Mouse (Mus musculus): Measurements from ENCODE around the gene Scn2b. TPM values are rescaled to one million over a fixed set of nuclear protein-coding genes. Genes with fewer than 3 reads are reported as not detected.
A peak's percentile ranks its signal among the peaks of the same experiment; 100 is the strongest.

Scn2b gene
- total and polyA plus RNA-seq, 2 experiments from 2014 or later = 9.1 to 14.1 TPM

- no peak overlapping the region for H3K4me3 ChIP-seq (ENCODE audit: low read depth, low read length)
- H3K36me3 ChIP-seq (ENCODE audit: insufficient read depth, low read length) = no peaks in the 10 kb centered on the region
- TF ChIP-seq CTCF (IDR thresholded peaks at IDR 0.05) = no peak
- no peaks in the 10 kb centered on the region for H3K27me3 ChIP-seq (ENCODE audit: insufficient read depth, low read length)
- no peak overlapping the region for H3K27ac ChIP-seq (ENCODE audit: low read depth, low read length)
- DNase-seq (ENCODE audit: low spot score) (no peak), ATAC-seq (ENCODE audit: low FRiP score) (no peak)
- WGBS = 45% methylated on average over 3 of the region's 3 CpGs
- H3K9me3 ChIP-seq (ENCODE audit: low read length) = no peaks in the 10 kb centered on the region
- H3K4me2 ChIP-seq (ENCODE audit: low read depth, low read length, poor library complexity, severe bottlenecking) = no peak overlapping the region
- H3K4me1 ChIP-seq (ENCODE audit: insufficient read depth, low read length) = no peaks in the 10 kb centered on the region
- no peak overlapping the region for H3K9ac ChIP-seq (replicated peaks; ENCODE audit: low read length, poor library complexity, severe bottlenecking)
These were observed 19.2 kb upstream of the Scn2b start for GRCm38 (mm10) chr9:45098426-45098825.

DNA sequence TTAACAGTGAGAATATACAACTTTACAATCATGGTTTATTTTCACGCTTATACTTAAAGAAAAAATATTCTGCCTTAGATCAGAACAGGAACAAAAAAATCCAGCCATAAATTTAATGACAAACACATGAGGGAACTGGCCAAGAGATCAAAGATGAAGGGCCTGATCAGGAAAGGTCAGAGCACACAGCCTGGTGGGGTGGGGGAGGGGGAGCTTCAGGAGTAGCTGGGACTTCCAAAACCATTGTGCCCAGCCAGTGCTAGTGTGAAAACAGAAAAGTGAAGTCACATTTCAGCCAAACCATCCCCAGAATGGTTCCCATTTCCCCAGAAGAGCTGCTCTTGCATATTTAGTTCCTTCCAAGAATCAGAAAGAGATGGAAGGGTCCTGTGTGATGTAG is 15.1 kb upstream of the Scn2b start:
- Histone ChIP-seq H3K9ac (replicated peaks; ENCODE audit: low read length, poor library complexity, severe bottlenecking) (no peak overlapping the region), H3K27ac (ENCODE audit: low read depth, low read length) (no peak overlapping the region), H3K4me3 (ENCODE audit: low read depth, low read length) (no peak overlapping the region), H3K9me3 (ENCODE audit: low read length) (no peaks in the 10 kb centered on the region), H3K4me2 (ENCODE audit: low read depth, low read length, poor library complexity, severe bottlenecking) (no peak overlapping the region), H3K36me3 (ENCODE audit: insufficient read depth, low read length) (no peaks in the 10 kb centered on the region), H3K27me3 (ENCODE audit: insufficient read depth, low read length) (no peaks in the 10 kb centered on the region), H3K4me1 (ENCODE audit: insufficient read depth, low read length) (no peaks in the 10 kb centered on the region)
- 98% methylated on average over 1 of the region's 1 CpGs for WGBS
- TF ChIP-seq CTCF (IDR thresholded peaks at IDR 0.05) = no peak
- no peak for DNase-seq (ENCODE audit: low spot score)
- no peak for ATAC-seq (ENCODE audit: low FRiP score)

DNA sequence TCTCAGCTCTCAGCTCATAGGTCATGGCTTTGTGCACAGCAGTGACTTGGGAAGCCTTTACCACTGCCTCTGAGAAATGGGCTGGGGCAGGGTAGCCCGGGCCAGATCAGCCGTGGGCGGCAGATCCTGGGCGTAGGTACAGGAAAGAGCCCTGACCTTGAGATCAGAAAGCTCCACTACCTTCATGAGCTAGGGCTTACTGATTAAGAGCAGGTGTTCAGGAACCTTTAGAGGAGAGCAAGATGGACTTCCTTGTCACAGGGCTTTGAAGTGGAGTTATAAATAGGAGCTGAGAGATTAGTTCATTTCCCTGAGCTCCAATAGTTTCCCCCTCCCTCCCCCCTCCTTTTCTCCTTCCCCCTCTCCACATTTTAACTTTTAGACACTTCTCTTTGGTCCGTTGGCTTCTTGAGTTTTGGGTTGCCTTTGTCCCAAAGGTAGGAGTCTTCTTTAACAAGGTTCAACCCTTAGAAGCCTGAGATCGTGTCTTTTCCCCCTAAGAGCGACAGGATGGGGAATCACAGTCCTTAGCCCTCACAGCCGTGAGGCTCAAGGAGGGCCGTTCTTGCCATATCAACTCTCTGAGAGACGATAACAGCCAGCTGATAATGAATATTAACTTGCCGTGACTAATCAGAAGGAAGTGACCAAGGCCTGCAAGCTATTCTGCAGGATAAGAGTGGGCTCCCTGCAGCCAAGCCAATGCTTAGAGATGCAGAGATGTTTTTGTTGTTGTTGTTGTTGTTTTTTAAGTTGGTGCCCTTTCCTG is 14.2 kb upstream of the Scn2b start:
- 67% methylated on average over 11 of the region's 11 CpGs for WGBS
- H3K27ac ChIP-seq (ENCODE audit: low read depth, low read length) = no peak overlapping the region

GRCm38 (mm10) chr9:45105596-45106374 is 11.8 kb upstream of the Scn2b start:
- no peak for TF ChIP-seq CTCF (IDR thresholded peaks at IDR 0.05)
- Histone ChIP-seq H3K27me3 (ENCODE audit: insufficient read depth, low read length) (no peaks in the 10 kb centered on the region), H3K9me3 (ENCODE audit: low read length) (no peaks in the 10 kb centered on the region), H3K27ac (ENCODE audit: low read depth, low read length) (no peak overlapping the region), H3K4me3 (ENCODE audit: low read depth, low read length) (no peak overlapping the region), H3K36me3 (ENCODE audit: insufficient read depth, low read length) (no peaks in the 10 kb centered on the region), H3K4me2 (ENCODE audit: low read depth, low read length, poor library complexity, severe bottlenecking) (no peak overlapping the region), H3K9ac (replicated peaks; ENCODE audit: low read length, poor library complexity, severe bottlenecking) (no peak overlapping the region), H3K4me1 (ENCODE audit: insufficient read depth, low read length) (no peaks in the 10 kb centered on the region)
- ATAC-seq (ENCODE audit: low FRiP score) = no peak
- WGBS = 94% methylated on average over 2 of the region's 2 CpGs
- no peak for DNase-seq (ENCODE audit: low spot score)

More for the DNA sequence above, 14.2 kb upstream of the Scn2b start:
- no peak for ATAC-seq (ENCODE audit: low FRiP score)
- no peak for DNase-seq (ENCODE audit: low spot score)
- no peaks in the 10 kb centered on the region for H3K4me1 ChIP-seq (ENCODE audit: insufficient read depth, low read length)
- no peak for TF ChIP-seq CTCF (IDR thresholded peaks at IDR 0.05)
- no peaks in the 10 kb centered on the region for H3K36me3 ChIP-seq (ENCODE audit: insufficient read depth, low read length)
- H3K9ac ChIP-seq (replicated peaks; ENCODE audit: low read length, poor library complexity, severe bottlenecking) = no peak overlapping the region
- H3K27me3 ChIP-seq (ENCODE audit: insufficient read depth, low read length) = no peaks in the 10 kb centered on the region
- H3K4me3 ChIP-seq (ENCODE audit: low read depth, low read length) = no peak overlapping the region
- no peak overlapping the region for H3K4me2 ChIP-seq (ENCODE audit: low read depth, low read length, poor library complexity, severe bottlenecking)
- H3K9me3 ChIP-seq (ENCODE audit: low read length) = no peaks in the 10 kb centered on the region

DNA sequence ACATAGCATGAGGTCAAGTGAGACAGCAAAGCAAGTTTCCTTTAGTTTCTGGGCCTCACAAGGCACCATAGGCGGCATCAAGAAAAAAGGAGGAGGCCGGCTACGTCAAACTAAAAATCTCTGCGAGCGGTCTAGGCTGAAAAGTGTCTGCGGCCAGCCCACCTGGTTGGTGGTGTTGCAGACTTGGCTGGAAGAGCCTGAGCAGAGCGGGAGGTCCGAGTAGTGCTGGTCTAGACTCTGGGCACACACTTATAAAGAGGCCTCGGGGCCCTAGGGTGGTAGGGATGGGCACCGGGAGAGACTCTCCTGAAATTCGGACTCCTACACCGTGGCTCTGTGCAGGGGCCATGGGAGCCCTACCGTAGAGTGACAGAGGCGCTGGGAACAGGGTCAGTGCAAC is 1.9 kb upstream of the Scn2b start:
- peaks cover 19% of the 10 kb centered on the region for H3K4me1 ChIP-seq (ENCODE audit: insufficient read depth, low read length)
- ATAC-seq (ENCODE audit: low FRiP score) (peak; percentile 71), DNase-seq (ENCODE audit: low spot score) (peak; percentile 90)
- no peaks in the 10 kb centered on the region for H3K27me3 ChIP-seq (ENCODE audit: insufficient read depth, low read length)
- H3K4me2 ChIP-seq (ENCODE audit: low read depth, low read length, poor library complexity, severe bottlenecking) = peak overlapping the region; percentile 66
- peak overlapping the region; percentile 49 for H3K4me3 ChIP-seq (ENCODE audit: low read depth, low read length)
- H3K27ac ChIP-seq (ENCODE audit: low read depth, low read length) = peak overlapping the region; percentile 63; the same call in 1 of the 2 replicates
- WGBS = under 1% methylated on average over 14 of the region's 14 CpGs
- no peaks in the 10 kb centered on the region for H3K9me3 ChIP-seq (ENCODE audit: low read length)
- H3K36me3 ChIP-seq (ENCODE audit: insufficient read depth, low read length) = no peaks in the 10 kb centered on the region
- H3K9ac ChIP-seq (replicated peaks; ENCODE audit: low read length, poor library complexity, severe bottlenecking) = peak overlapping the region; percentile 64
- TF ChIP-seq CTCF (IDR thresholded peaks at IDR 0.05) = no peak

GRCm38 (mm10) chr9:45116819-45117218 is 763 bp upstream of the Scn2b start:
- TF ChIP-seq CTCF (IDR thresholded peaks at IDR 0.05) = no peak
- Histone ChIP-seq H3K27me3 (ENCODE audit: insufficient read depth, low read length) (no peaks in the 10 kb centered on the region), H3K27ac (ENCODE audit: low read depth, low read length) (no peak overlapping the region), H3K4me1 (ENCODE audit: insufficient read depth, low read length) (peaks cover 23% of the 10 kb centered on the region), H3K4me2 (ENCODE audit: low read depth, low read length, poor library complexity, severe bottlenecking) (no peak overlapping the region), H3K9ac (replicated peaks; ENCODE audit: low read length, poor library complexity, severe bottlenecking) (no peak overlapping the region), H3K36me3 (ENCODE audit: insufficient read depth, low read length) (no peaks in the 10 kb centered on the region), H3K4me3 (ENCODE audit: low read depth, low read length) (no peak overlapping the region), H3K9me3 (ENCODE audit: low read length) (no peaks in the 10 kb centered on the region)
- 69% methylated on average over 9 of the region's 9 CpGs for WGBS
- no peak for ATAC-seq (ENCODE audit: low FRiP score)
- no peak for DNase-seq (ENCODE audit: low spot score)
